Mouse (Mus musculus) B cell, adult 2 months (primary cell): Measurements from ENCODE around the gene D17H6S53E.
A peak's percentile ranks its signal among the peaks of the same experiment; 100 is the strongest.

Experiments used
- DNase-seq, 2 experiments: peaks; one replicate each; pipeline ENCODE4 v3.0.0; 2022

D17H6S53E gene

DNA sequence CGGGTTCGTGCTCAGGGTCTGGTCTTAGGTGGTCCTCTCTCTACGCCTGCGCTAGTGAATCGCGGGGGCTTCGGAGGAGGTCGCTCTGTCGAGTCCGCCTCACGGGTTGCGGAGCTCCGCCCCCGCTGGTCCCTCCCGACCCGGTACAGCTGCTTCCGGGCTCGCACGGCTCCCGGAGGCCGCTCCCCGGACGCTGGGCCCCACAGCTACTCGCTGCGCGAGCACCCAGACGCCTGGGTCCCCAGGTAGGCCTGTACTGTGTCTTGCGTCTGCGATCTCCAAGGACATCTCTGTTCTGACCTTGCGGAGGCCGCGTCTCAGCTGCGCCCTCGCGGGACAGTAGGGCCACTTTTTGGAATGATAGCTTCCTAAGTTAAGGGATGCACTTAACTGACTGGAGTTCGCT is at the start of gene D17H6S53E:
Gene D17H6S53E, plus strand, starts transcription at position 168 of the 406 bp plus-strand sequence.
- DNase-seq, result peak; percentile 72 to 73

DNA sequence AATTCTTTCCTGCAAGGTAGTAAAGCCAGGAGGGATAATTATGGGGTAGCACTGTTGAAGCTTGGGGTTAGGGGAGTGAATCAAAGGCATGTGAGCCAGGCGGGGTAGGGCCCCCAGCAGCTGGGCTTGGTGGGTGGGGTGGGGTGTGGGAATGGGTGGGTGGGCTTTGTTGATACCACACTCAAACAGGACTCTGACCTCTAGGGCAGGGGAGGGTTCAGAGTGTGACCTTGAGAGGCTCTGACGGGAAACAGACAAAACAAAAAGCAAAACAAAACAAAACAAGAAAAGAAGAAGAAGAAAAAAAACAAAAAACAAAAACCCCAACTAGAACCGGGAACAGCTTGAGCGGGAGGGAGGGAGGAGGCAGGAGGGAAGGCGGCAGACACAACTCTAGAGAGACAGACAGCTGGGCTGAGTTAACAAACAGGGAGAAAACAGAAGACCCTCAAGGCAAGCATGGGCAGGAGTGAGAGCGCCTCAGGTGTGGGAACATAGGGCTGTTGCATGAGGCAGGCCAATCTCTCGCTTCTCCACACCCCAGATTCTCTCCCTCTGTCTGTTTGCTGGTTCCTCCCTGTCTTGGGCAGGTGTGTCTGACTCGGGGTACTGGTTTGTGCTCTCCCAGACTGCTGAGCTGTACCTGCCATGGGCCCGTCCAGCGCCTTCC is 49.5 kb upstream of the D17H6S53E start, which contains the start of gene Ly6g6e:
Gene Ly6g6e, plus strand, starts transcription at position 396 of the 670 bp plus-strand sequence.
- DNase-seq, result no peak

DNA sequence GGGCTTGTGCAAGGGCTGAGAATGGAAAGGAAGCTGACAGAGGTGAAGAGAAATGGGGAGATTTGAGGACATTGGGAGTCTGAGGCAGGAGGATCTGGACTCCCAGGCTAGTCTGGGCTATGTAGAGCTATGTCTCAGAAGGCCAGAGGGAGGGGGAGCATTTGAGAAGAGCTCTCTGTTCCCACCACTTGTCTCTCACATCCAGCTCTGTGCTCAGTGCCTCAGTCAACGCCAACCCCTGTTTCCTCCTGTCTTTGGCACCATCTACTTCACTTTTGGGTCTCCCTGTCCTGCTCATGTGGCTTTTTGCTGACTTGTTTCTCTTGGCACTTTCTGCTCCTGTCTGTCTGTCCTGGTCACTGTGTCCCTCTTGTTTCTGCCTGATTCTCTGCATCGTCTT is 48.9 kb upstream of the D17H6S53E start:
- no peak for DNase-seq

DNA sequence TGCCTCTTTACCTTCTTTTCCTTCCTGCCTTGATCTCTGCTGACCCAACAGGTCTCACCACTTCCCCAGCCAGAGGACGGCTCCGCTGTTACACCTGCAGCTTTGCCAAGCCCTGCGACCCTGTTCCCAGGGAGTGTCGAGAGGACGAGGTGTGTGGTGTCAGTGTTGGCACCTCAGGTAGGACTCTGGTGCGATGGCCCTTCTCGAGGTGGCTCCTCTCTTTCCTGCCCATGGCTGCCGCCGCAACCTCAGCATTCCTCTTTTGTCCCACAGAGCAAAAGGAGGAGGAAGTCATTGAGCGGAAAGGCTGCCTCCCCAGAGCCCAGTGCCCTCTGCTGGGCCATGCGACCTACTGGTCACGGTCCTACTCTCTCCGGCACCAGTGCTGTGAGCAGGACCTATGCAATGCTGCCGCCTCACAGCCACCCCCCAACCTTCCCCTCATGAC is 48.4 kb upstream of the D17H6S53E start, which contains the start of gene Ly6g6d:
Gene Ly6g6d, minus strand, starts transcription at position 280 of the 448 bp plus-strand sequence.
- DNase-seq, result peak in 1 of 2 experiments; percentile 19

DNA sequence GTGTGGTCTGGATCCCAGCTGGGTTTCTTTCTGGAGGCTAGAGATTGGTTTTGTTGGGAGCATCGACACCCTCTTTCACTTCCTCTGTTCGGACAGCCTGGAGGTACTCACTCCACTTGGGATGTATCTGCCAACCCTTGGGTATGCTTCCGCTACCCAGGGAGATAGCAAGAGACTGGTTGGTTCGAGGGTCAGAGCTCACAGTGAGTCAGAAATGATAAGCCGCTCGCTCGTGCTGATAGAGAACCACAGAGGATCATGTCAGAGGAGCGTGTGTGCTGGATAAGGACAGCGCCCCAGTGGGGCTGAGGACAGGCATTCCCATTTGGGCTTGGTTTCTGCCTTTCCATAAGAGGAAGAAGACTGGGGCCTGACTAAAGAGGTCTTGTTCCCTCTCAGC is 46.4 kb upstream of the D17H6S53E start:
- no peak for DNase-seq

DNA sequence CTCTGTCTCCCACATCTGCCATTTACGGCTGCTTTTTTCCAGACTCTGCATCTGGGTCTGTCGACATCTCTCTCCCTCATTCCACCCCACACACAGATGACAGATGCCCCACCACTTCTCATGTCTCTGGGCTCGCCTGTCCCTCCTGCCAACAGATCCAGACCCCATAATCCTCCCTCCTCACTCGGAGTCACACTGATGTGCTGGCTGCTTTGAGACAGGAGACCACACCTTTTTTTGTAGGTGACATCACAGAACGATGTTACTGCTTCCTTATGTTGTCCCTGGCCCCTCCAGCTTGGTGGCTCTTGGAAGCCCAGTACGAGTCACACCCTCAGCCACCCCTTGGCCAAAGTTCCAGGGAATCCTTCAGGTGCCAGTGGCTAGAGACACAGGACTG is 45.9 kb upstream of the D17H6S53E start:
- DNase-seq, result no peak

DNA sequence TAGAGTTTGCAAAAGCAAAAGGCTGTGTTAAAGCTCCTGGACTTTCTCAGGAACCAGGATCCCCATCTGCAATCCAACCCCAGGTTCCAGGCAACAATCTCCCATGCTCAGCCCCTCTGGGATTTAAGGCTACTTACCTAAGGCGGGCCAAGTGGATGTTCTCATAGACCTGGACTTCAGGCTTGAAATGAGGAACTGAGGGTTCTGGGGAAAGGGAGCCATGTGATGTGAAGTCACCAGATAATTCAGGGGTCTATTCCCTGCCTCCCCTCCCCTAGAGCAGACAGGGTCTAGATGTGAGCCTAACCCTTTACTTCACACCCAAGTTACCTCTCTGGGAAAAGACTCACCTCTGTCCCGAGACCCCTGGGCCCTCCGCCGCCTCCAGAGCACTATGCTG is 45.5 kb upstream of the D17H6S53E start:
- DNase-seq, result no peak

DNA sequence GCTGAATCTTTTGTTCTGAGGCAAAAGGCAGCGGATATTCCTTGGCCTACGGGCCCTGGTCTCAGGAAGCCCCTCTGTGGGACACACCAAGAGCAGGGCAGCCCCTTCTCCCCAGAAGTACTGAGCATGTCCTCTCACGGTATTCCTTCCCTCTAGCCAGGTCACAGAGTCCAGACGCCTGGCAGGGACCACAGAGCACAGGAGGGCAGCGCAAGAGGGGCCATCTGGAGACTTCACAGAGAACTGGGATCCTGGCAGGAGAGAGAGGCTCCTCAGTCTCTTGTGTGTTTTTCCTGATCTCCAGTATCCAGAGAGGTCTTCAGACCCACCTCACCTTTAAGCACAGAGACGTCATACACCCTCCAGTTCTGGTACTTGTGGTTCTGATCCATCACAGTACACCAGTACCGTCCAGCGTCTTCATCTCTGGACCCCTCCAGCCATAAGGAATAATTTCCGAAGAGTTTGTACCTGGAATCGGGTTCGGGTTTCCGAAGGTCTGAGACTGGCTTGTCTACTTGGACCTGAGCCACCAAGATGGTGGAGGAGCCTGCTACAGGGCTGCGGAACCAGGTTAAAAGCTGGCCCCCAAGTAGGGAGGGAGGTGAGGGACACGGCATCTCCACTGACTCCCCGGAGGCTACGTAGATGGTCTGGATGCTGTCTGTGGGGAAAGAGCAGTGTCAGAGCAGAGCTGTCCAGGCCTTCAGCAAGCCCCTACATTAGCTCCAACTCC is 43.2 kb upstream of the D17H6S53E start:
- DNase-seq, result no peak

DNA sequence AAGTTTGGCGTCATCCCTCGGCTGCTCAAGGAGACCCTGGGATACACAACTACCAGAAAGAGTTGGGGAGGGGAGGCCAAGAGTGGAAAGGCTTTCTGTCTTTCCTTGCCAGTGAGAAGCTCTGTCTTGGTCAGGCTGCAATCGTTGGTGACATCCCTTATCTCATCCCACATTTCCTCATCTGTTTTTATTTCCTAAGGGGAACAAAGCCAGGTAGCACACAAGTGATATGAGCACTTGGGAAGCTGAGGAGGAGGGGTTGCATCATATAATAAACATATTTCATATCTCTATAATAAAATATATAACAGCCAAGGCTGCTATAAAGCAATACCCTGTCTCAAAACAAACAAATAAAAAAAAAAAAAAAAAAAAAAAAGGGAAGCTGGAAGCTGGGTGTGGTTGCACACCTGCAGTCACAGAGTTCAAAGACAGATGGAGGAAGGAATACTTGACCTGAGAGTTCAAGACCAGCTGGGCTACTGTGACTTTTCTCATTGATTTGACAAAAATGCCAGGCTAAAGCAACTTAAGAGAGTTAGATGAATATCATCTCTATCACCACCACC is 42.2 kb upstream of the D17H6S53E start:
- no peak for DNase-seq

DNA sequence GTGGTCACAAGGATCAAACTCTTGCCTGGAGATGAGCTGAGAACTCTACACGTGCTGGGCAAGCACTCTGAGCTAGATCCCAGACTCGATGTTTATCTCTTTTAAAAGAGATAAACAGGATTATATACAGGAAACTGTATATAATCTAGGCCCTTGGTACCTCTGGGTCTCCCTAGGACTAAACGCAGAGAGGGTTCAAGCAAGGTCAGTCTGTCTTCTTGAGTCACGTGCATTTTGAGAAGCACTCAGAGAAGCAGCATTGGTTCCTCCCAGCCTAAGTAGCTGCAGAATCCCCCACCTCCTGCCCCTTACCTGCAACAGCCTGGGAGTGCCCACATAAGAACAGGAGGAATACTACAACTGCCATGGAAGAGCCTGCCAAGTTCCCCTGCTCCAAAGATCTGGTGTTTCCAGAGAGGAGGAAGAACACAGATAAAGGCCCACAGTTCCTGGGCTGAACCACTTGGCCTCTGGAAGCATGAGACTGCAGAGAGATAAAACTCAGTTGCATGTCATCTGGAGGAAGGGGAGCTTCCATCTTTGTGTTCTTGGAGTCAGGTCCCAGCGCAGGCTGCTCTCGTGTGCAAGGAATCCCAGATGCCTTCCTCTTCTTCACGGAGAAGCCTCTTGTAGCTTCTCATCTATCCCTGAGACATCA is 40.8 kb upstream of the D17H6S53E start, which contains the start of gene Ly6g6f:
Gene Ly6g6f, minus strand, starts transcription at position 403 of the 658 bp plus-strand sequence.
- DNase-seq, result no peak

DNA sequence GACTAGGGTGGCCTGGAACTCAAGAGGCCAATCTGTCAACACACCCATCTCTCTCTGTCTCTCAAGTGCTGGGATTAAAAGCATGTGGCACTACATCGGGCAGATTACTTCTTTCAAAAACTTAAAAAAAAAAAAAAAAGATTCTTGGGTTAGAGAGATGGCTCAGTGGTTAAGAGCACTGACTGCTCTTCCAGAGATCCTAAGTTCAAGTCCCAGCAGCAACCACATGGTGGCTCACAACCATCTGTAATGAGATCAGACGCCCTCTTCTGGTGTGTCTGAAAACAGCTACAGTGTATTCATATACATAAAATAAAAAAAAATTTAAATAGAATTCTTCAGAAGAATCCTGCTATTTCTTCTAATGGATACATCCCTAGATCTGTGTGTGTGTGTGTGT is 38.0 kb upstream of the D17H6S53E start:
- peak; percentile 41 to 45 for DNase-seq

DNA sequence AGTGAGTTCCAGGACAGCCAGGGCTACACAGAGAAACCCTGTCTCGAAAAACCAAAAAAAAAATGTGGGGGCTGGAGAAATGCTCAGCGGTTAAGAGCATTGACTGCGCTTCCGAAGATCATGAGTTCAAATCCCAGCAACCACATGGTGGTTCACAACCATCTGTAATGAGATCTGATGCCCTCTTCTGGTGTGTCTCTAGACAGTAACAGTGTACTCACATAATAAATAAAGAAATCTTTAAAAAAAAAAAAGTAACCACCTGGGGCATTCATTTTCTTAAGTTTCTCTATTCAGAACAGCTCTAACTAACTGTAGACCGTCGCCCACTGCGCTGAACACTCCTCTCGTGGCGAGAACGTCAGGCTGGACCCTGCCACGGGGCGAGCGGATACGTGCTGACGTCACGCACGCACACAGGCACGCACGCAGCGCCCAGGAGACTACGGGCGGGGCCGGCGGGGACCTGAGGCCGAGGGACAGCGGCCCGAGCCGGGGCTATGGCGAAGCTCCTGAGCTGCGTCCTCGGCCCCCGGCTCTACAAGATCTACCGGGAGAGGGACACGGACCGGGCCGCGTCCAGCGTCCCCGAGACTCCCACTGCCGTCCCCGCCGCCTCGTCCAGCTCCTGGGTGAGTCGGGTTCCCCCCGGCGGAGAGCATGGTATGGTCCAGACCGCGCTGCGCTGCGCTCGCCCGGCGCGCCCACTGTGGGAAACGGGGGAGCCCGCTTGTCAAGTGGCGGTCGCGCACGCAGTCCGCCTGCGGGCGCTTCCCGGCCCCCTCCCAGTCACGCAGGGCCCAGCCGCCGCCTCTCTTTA is 37.1 kb upstream of the D17H6S53E start, which contains the start of gene Abhd16a:
Gene Abhd16a, plus strand, starts transcription at position 439 of the 820 bp plus-strand sequence.
- peak; percentile 95 for DNase-seq

DNA sequence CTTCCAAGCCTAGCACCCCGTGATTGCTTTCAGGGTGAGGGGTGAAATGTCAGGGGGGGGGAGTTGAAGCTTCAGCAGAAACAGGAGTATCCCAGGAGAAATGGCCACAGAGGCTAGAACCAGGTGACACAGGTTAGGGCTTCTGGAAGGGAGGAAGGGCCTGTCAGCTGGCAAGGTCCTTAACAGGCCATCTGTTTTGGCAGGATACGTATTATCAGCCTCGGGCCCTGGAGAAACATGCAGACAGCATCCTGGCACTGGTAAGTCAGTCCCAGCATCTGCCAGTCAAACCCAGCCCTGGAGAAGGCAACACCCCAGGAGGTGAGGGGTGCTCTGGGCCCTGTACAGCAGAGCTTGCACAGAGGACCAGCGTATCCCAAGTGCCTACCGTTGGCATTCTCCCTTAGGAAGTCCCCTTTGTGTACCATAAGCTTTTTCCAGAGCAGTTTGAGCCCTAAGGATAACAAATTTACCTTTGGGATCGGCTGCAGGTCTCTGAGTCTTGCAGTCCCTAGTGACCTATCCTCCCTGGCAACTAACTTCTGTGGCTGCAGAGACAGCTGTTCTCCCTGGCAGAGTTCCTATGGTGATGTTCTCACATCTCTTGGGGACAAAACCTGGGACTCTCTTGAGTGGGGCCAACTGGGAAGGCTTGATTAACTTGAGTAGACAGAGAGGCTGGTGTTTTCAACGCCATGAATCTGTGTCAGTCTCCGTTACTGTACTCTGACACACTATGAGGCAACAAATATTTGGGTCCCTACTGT is 35.8 kb upstream of the D17H6S53E start:
- no peak for DNase-seq

DNA sequence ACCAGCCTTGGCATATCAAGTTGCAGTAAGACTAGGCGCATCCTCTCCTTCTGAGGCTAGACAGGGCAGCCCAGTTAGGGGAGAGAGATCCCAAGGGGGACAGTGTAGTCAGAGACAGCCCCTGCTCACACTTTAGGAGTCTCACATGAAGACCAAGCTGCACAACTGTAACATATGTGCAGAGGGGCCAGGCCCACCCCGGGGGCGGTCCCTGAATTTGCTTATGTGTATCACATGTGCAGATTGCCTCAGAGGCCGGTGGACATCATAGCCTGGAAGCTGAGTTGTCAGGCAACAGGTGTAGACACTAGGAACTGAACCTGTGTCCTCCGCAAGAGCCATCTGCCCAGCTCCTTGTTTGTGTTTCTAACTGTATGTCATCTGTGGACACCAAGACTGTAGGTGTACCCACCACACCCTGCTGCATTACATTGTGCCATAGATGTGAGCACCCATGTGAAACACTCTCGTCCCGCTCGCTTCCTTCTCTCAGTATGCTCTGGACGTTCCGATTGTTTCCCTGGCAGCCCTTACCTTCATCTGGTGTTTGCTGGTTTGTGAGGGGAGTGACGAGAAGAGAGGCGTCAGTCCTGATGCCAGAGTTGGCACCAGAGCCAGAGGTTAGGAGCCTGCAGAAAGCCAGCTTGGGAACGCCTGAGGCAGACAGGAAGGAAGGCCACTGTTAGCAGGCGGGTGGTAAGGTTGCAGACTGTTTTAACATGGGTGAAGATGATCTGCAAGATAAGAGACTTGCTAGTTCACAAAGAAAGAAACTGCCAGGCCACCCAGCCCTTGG is 33.6 kb upstream of the D17H6S53E start:
- DNase-seq, result no peak

DNA sequence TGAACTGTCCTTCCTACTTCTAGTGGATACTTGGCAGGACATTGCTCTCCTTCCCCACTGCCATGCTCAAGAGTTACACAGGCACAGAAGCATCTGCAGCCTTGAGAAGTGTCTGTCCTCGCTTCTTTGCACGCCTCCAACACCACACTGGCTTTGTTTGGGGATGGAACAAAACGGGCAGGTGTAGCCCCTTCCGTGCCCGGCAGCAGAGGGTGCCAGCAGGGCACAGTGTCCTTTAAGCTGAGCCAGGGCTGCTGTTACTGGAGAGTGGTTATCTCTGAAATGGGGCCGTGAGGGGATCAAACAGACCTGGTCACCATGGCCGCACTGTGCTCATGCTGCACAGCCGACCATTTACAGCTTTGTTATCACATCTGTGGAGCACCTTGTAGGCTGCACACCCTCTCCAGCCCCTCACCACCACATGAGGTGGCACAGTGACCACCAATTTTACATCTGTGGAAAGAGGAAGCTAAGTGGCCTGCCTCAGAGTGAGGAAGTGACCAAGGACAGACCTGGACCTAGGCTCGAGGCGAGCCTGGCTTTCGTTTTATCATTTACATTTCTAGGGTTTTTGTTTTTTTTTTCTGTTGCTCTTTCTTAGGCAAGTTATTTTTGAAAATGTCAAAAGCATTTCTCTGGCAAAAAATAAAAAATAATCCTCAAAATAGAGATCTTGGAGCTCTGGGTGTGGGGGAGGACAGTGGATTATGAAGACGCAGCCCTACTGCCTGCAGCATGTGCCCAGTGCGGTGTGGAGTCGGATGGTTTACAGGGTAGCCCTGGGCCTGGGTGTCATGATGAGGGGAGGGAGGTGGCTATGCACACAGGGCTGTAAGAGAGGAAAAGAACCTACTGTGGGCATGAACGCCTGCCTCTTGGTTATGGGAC is 31.5 kb upstream of the D17H6S53E start:
- DNase-seq, result no peak

DNA sequence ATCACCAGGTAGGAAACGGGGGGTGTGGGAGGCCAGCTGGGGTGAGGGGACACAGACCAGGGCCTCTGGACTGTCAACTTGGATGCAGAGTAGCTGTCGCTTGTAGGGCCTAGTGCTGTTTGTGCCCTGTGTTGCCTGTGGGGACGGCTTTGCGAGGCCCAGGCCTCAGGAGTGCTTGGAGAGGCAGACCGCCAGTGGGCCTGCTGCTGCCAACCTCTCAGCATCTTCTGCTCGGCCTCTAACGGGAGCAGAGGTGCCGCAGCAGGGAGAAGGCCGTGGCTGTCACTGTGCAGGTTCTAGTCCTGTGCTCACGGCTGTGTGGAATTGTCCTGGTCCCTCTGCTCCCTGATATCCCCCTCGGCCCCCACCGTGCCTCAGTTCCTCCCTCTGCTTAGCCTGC is 29.6 kb upstream of the D17H6S53E start:
- DNase-seq, result no peak

DNA sequence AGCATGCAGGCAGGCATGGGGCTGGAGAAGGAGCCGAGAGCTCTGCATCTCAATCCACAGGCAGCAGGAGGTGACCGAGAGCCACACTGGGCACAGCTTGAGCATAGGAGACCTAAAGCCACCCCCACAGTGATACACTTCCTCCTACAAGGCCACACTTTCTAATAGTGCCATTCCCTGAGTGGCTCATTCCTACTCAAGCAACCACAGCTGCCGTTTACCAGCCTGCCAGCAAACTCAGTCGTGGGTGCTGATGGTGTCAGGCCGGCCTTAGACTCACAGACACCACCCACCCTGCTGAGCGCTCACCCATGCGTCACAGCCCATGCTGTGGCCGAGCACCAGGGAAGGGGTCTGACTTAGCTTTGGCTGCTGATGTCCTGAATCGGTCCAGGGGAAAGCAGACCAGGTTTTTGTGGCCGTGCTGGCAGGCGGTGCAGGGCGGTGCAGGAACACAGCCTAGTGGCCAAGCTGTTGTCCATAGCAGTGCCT is 29.0 kb upstream of the D17H6S53E start:
- peak; percentile 27 to 28 for DNase-seq

DNA sequence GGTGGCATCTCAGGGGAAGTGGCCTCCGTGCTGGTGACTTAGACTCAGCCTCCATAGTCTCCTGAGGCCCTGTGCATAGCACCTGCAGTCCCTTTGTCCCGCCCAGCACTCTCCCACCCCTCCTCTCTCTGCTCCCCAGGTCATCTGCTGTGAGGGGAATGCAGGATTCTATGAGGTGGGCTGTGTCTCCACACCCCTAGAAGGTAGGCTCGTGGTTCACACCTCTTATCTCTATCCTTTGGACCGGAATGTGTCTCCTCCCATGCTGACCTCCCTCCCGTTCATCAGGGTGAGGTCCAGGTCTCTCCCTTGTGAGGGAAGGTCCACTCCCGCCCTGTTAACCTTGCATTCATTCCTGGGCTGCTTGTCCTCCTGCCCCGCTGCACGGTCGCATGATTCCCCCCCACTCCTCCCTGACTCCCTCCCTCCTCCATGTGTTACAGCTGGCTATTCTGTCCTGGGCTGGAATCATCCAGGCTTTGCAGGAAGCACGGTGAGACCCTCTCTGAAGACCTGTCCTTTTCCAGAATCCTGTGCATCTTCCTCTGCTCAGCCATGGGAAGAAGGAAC is 25.9 kb upstream of the D17H6S53E start:
- no peak for DNase-seq

DNA sequence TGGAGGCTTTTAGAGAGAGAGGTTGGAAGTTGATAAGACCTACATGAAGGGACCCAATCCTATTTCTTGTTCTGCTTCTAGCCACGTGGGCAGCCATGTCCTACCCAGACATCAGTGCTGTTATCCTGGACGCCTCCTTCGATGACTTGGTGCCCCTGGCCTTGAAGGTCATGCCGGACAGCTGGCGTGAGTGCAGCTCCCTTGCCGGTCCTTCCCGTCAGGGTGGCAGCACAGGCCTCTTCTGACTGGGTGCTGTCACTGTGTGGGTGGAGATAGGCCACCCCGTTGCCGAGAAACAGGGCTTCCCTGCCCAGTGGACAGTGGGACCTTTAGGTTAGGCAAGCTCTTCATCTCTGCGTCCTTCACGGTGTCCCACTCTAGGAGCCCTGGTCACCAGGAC is 25.0 kb upstream of the D17H6S53E start:
- DNase-seq, result no peak
